Mouse (Mus musculus) myocyte (in vitro differentiated cells): Measurements from ENCODE around the gene Crlf1.

Experiments
- CEBPB ChIP-seq: IDR thresholded peaks from 2 replicates; pipeline ENCODE4 v1.6.1; 2011; ENCODE audit warnings: mild to moderate bottlenecking, moderate library complexity; ENCODE audit not compliant: poor library complexity, insufficient read depth, severe bottlenecking
- E2F4 ChIP-seq: IDR thresholded peaks from one replicate; pipeline ENCODE4 v1.6.1; 2011; ENCODE audit warnings: mild to moderate bottlenecking, control low read depth, moderate library complexity; ENCODE audit not compliant: insufficient read depth
- MYOG ChIP-seq, 3 experiments: IDR thresholded peaks; one replicate each; pipeline ENCODE4 v1.6.1; 2011; ENCODE audit warnings: control low read depth in 2 of 3, low read depth in 2 of 3, mild to moderate bottlenecking in 2 of 3; ENCODE audit not compliant: insufficient read length in 2 of 3, control insufficient read depth in 1 of 3, insufficient read depth in 1 of 3
- POLR2A ChIP-seq: IDR thresholded peaks from one replicate; pipeline ENCODE4 v1.6.1; 2011; ENCODE audit warnings: low read depth, mild to moderate bottlenecking, control low read depth, moderate library complexity; ENCODE audit not compliant: insufficient read length
- POLR2AphosphoS2 ChIP-seq: IDR thresholded peaks from one replicate; pipeline ENCODE4 v1.6.1; 2011; ENCODE audit warnings: low read depth, control low read depth; ENCODE audit not compliant: insufficient read length
- TCF12 ChIP-seq: IDR thresholded peaks from one replicate; pipeline ENCODE4 v1.6.1; 2011; ENCODE audit warnings: mild to moderate bottlenecking, control low read depth; ENCODE audit not compliant: poor library complexity, insufficient read depth, severe bottlenecking
- USF1 ChIP-seq: IDR thresholded peaks from one replicate; pipeline ENCODE4 v1.6.1; 2011; ENCODE audit warnings: low read depth, mild to moderate bottlenecking, control low read depth, moderate library complexity

DNA sequence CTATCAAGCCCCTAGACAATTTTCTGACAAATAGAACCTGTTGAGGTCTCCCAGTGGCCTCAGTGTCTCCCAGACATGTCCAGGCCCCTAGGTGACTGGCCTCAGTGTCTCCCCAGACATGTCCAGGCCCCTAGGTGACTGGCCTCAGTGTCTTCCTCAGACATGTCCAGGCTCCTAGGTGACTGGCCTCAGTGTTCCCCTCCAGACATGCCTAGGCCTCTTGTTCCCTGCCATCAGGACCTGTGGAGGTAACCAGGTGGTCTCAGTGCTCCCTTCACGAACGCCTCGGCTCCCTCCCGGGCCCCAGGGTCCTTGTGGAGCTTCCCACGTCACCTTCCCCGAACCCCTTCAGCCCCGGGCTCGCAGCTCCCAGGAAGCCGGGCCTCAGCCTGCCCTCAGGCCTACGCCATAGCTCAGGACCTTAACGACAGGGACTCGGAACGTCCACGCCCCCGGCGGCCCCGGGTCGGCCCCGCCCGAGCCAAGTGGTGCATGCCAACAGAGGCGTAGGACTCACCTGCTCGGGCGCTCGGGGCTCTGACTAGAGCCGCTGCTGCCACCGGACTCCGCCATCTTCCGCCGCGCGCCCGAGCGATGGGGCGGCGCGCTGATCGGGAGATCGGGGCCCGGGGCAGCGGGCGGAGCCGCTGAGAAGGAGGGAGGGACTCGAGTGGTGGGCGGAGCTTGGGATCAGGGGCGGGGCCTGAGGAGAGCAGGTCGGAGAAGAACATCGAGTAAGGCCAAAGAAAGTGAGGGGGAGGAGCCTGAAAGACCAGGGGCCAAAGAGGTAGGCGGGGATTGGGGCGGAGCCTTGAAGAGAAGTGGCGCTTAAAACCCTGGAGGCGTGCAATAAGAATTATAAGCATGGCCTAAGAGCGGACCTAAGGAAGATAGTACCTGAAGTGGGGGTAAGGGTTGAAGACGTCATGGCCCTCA is 16.4 kb upstream of the Crlf1 start, which contains the start of gene Klhl26:
- TF ChIP-seq POLR2A (peak; percentile 62), MYOG (IDR thresholded peaks at IDR 0.05; ENCODE audit: control insufficient read depth in 1 of 3, insufficient read depth in 1 of 3, insufficient read length in 2 of 3, low read depth in 2 of 3) (no peak), USF1 (no peak), E2F4 (no peak), POLR2AphosphoS2 (peak; percentile 61), TCF12 (no peak), CEBPB (no peak)
